Mouse (Mus musculus) T-cell, adult 66 days (primary cell): ENCODE measurements around the gene Pdlim3. TPM values are rescaled to one million over a fixed set of nuclear protein-coding genes. Genes with fewer than 3 reads are reported as not detected.

Experiments
- total RNA-seq, 2 experiments: library from RNA; stranded (reverse); gene quantifications; 3 replicates in 1 of 2; 4 replicates in 1 of 2; pipeline ENCODE4 v1.2.4; 2023

Pdlim3 gene
- total RNA-seq = not detected

DNA sequence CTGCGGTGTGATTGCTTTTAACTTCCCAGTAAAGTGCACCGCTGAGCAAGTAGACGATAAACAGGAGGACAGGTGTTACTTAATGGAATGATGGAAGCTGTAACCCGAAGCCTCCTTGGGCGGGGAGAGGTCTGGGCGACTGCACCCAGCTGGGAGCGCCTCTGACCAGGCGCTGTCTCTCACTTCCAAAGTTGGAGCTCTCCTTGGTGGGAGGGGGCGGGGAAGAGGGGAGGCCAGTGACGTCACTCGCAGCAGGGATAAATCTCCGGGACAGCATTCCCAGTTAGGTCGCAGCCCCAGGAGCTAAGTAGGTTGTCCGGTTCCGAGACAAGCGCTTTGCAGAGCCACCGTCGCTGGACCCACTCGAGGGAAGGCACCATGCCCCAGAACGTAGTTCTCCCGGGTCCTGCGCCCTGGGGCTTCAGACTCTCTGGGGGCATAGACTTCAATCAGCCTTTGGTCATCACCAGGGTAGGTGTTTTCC lies at the start of gene Pdlim3:
Gene Pdlim3, plus strand, starts transcription at position 260 of the 484 bp plus-strand sequence.

DNA sequence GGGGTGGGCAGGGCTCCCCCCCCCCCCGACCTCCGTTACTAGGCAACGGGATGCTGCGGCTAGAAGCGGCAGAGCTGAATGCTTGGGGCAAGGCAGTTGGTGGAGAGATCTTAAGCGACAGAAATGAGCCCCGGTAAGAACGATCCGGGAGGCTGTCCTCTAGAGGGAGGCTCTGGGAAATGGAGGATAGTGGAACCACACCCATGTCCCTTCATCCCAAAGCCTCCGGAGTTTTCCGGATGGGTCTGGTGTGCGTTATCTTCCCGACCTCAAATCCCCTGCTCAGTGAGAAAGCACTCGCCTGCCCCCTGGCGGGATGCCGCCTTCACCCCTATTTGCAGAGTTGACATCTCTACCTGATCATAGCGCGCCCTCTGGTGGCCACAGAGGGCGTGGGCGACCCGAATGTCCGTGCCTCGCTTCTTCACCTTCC lies 49.3 kb downstream of the Pdlim3 start, which contains the start of gene Ccdc110:
Gene Ccdc110, plus strand, starts transcription at position 38 of the 433 bp plus-strand sequence.

Other genes starting within 250 kb of the Pdlim3 start
- not detected for gene Ccdc110, start 49.2 kb downstream of the Pdlim3 start, total RNA-seq
- gene 1700029J07Rik, start 89.8 kb downstream of the Pdlim3 start, total RNA-seq = 1 to 10 TPM; 1.4 to 1.6 TPM
- gene Ufsp2, start 90.1 kb downstream of the Pdlim3 start, total RNA-seq = 10 to 100 TPM; 13.6 to 17.2 TPM
- not detected for gene Lrp2bp, start 113.8 kb downstream of the Pdlim3 start, total RNA-seq
- gene Ankrd37, start 120.2 kb downstream of the Pdlim3 start, total RNA-seq = 1 to 10 TPM; 5.0 to 8.2 TPM